Mouse (Mus musculus) erythroblast, embryonic 14.5 days (primary cell): ENCODE data around the gene Fam169b. TPM values are rescaled to one million over a fixed set of nuclear protein-coding genes. Genes with fewer than 3 reads are reported as not detected.

Experiments
- H3K27me3 ChIP-seq: 2 replicates; pipeline ENCODE4 v1.6.1; 2012; ENCODE audit warnings: inconsistent platforms; ENCODE audit not compliant: control insufficient read depth
- H3K36me3 ChIP-seq: 2 replicates; pipeline ENCODE4 v1.6.1; 2012; ENCODE audit warnings: mild to moderate bottlenecking, inconsistent platforms; ENCODE audit not compliant: control insufficient read depth
- H3K4me1 ChIP-seq: 2 replicates; pipeline ENCODE4 v1.6.1; 2012; ENCODE audit warnings: inconsistent platforms; ENCODE audit not compliant: control insufficient read depth
- H3K4me3 ChIP-seq: replicated peaks from 2 replicates; pipeline ENCODE3; 2012; ENCODE audit warnings: moderate library complexity, mild to moderate bottlenecking, inconsistent platforms
- H3K9me3 ChIP-seq: 2 replicates; pipeline ENCODE4 v1.6.1; 2012; ENCODE audit warnings: low read length, inconsistent platforms, mixed read lengths; ENCODE audit not compliant: control insufficient read depth
- GATA1 ChIP-seq: IDR thresholded peaks from 2 replicates; pipeline ENCODE4 v1.6.1; 2012; ENCODE audit warnings: low read length, inconsistent platforms, mixed read lengths
- TAL1 ChIP-seq: IDR thresholded peaks from 3 replicates; pipeline ENCODE4 v1.6.1; 2012; ENCODE audit warnings: low read length, inconsistent platforms, mixed read lengths
- polyA plus RNA-seq: library from polyadenylated mRNA; stranded (reverse); fragments of >175 nt; gene quantifications from 2 replicates; pipeline ENCODE4 v1.2.3, GENCODE M21; 2012

Fam169b gene
- polyA plus RNA-seq, 1 experiment = not detected

- no peak for TF ChIP-seq TAL1
- no peak for TF ChIP-seq GATA1
- H3K4me1 ChIP-seq = peaks cover 3% of the 10 kb centered on the region
Observed at GRCm38 (mm10) chr7:68305781-68306575, 32.3 kb downstream of the Fam169b start.

GRCm38 (mm10) chr7:68306756-68307155 lies 33.1 kb downstream of the Fam169b start:
- Histone ChIP-seq H3K27me3 (no peaks in the 10 kb centered on the region), H3K4me1 (peaks cover 3% of the 10 kb centered on the region), H3K9me3 (no peaks in the 10 kb centered on the region), H3K36me3 (no peaks in the 10 kb centered on the region), H3K4me3 (no peak overlapping the region)
- TF ChIP-seq GATA1 (no peak), TAL1 (no peak)

More at GRCm38 (mm10) chr7:68305781-68306575, 32.3 kb downstream of the Fam169b start:
- no peaks in the 10 kb centered on the region for H3K27me3 ChIP-seq
- H3K36me3 ChIP-seq = no peaks in the 10 kb centered on the region
- H3K4me3 ChIP-seq = no peak overlapping the region
- H3K9me3 ChIP-seq = no peaks in the 10 kb centered on the region

- TF ChIP-seq GATA1 (no peak), TAL1 (no peak)
Observed at GRCm38 (mm10) chr7:68311469-68311868, 37.8 kb downstream of the Fam169b start.

GRCm38 (mm10) chr7:68312395-68312794 lies 38.8 kb downstream of the Fam169b start:
- H3K4me1 ChIP-seq = no peaks in the 10 kb centered on the region
- no peaks in the 10 kb centered on the region for H3K36me3 ChIP-seq
- no peak overlapping the region for H3K4me3 ChIP-seq
- H3K9me3 ChIP-seq = no peaks in the 10 kb centered on the region
- no peaks in the 10 kb centered on the region for H3K27me3 ChIP-seq
- TF ChIP-seq TAL1 (no peak), GATA1 (no peak)

More at GRCm38 (mm10) chr7:68311469-68311868, 37.8 kb downstream of the Fam169b start:
- no peaks in the 10 kb centered on the region for H3K36me3 ChIP-seq
- H3K4me1 ChIP-seq = no peaks in the 10 kb centered on the region
- no peaks in the 10 kb centered on the region for H3K27me3 ChIP-seq
- H3K9me3 ChIP-seq = no peaks in the 10 kb centered on the region
- no peak overlapping the region for H3K4me3 ChIP-seq

GRCm38 (mm10) chr7:68313038-68313782 lies 39.6 kb downstream of the Fam169b start:
- H3K36me3 ChIP-seq = no peaks in the 10 kb centered on the region
- H3K9me3 ChIP-seq = no peaks in the 10 kb centered on the region
- H3K4me3 ChIP-seq = no peak overlapping the region
- TF ChIP-seq TAL1 = no peak
- no peak for TF ChIP-seq GATA1
- no peaks in the 10 kb centered on the region for H3K27me3 ChIP-seq
- H3K4me1 ChIP-seq = no peaks in the 10 kb centered on the region

GRCm38 (mm10) chr7:68314286-68314685 lies 40.6 kb downstream of the Fam169b start:
- Histone ChIP-seq H3K27me3 (no peaks in the 10 kb centered on the region), H3K9me3 (no peaks in the 10 kb centered on the region), H3K4me1 (no peaks in the 10 kb centered on the region), H3K36me3 (no peaks in the 10 kb centered on the region), H3K4me3 (no peak overlapping the region)
- TF ChIP-seq GATA1 (no peak), TAL1 (no peak)

GRCm38 (mm10) chr7:68315068-68315467 lies 41.4 kb downstream of the Fam169b start:
- H3K4me1 ChIP-seq = no peaks in the 10 kb centered on the region
- H3K4me3 ChIP-seq = no peak overlapping the region
- TF ChIP-seq TAL1 = no peak
- no peak for TF ChIP-seq GATA1
- no peaks in the 10 kb centered on the region for H3K9me3 ChIP-seq
- no peaks in the 10 kb centered on the region for H3K36me3 ChIP-seq
- H3K27me3 ChIP-seq = no peaks in the 10 kb centered on the region

GRCm38 (mm10) chr7:68318006-68318788 lies 44.6 kb downstream of the Fam169b start:
- TF ChIP-seq GATA1 (no peak), TAL1 (no peak)
- H3K27me3 ChIP-seq = no peaks in the 10 kb centered on the region
- H3K9me3 ChIP-seq = no peaks in the 10 kb centered on the region
- no peak overlapping the region for H3K4me3 ChIP-seq
- H3K4me1 ChIP-seq = no peaks in the 10 kb centered on the region
- H3K36me3 ChIP-seq = no peaks in the 10 kb centered on the region
